Mouse (Mus musculus) G1E (cell line): ENCODE data around the gene Tubg1.

Source experiments
- CTCF ChIP-seq: IDR thresholded peaks from 2 replicates; pipeline ENCODE4 v1.5.1; 2012; ENCODE audit warnings: low read depth, low read length, inconsistent platforms, mixed read lengths
- GATA2 ChIP-seq: IDR thresholded peaks from 2 replicates; pipeline ENCODE4 v1.6.1; 2012; ENCODE audit warnings: low read depth, low read length, inconsistent platforms, borderline replicate concordance
- TAL1 ChIP-seq: conservative IDR thresholded peaks from 2 replicates; pipeline ENCODE4 v1.6.1; 2012; ENCODE audit warnings: low read depth, low read length, inconsistent platforms, mixed read lengths

GRCm38 (mm10) chr11:101086756-101087681 lies 32.7 kb upstream of the Tubg1 start, which contains the start of gene Mlx:
- no peak for TF ChIP-seq CTCF
- no peak for TF ChIP-seq TAL1
- no peak for TF ChIP-seq GATA2
